Mouse (Mus musculus) lung, embryonic 14.5 days (tissue): ENCODE results near the gene Gpn3. TPM values are rescaled to one million over a fixed set of nuclear protein-coding genes. Genes with fewer than 3 reads are reported as not detected.
A peak's percentile ranks its signal among the peaks of the same experiment; 100 is the strongest.

Experiments used
- ATAC-seq: fragments of 200-750 bp; cut with Nextera tagmentation; 2 replicates; pipeline ENCODE4 v1.8.0; 2017; ENCODE audit warnings: mild to moderate bottlenecking, moderate TSS enrichment, moderate library complexity; ENCODE audit not compliant: insufficient read depth
- DNase-seq: peaks from one replicate; pipeline ENCODE4 v3.0.0-alpha.2; 2015
- H3K27ac ChIP-seq: fragments of 300-500 bp; sonication (generic); 2 replicates; pipeline ENCODE4 v1.5.1; 2014; ENCODE audit warnings: low read depth, mild to moderate bottlenecking, moderate library complexity
- H3K27me3 ChIP-seq: fragments of 300-500 bp; sonication (generic); 2 replicates; pipeline ENCODE4 v1.6.1; 2014; ENCODE audit warnings: low read length, control low read depth; ENCODE audit not compliant: insufficient read depth
- H3K36me3 ChIP-seq: fragments of 300-500 bp; sonication (generic); 2 replicates; pipeline ENCODE4 v1.6.1; 2014; ENCODE audit warnings: control low read depth; ENCODE audit not compliant: insufficient read depth
- H3K4me1 ChIP-seq: fragments of 300-500 bp; sonication (generic); 2 replicates; pipeline ENCODE4 v1.6.1; 2014; ENCODE audit warnings: antibody characterized with exemption, control low read depth; ENCODE audit not compliant: insufficient read depth
- H3K4me2 ChIP-seq: fragments of 300-500 bp; sonication (generic); 2 replicates; pipeline ENCODE4 v1.6.1; 2014; ENCODE audit warnings: mild to moderate bottlenecking
- H3K4me3 ChIP-seq: fragments of 300-500 bp; sonication (generic); 2 replicates; pipeline ENCODE4 v1.5.1; 2014; ENCODE audit warnings: low read depth, low read length
- H3K9ac ChIP-seq: fragments of 300-500 bp; sonication (generic); 2 replicates; pipeline ENCODE4 v1.6.1; 2014
- H3K9me3 ChIP-seq: fragments of 300-500 bp; sonication (generic); 2 replicates; pipeline ENCODE4 v1.6.1; 2016; ENCODE audit warnings: low read depth, low read length, control low read depth
- CTCF ChIP-seq: IDR thresholded peaks from 2 replicates; pipeline ENCODE4 v1.5.1; 2016; ENCODE audit warnings: antibody characterized with exemption, low read depth
- WGBS: fragments of 180-500 bp; shearing (Covaris S2); extraction: QIAGEN DNeasy Blood & Tissue Kit; methylation state at CpG from one replicate; pipeline ENCODE4 v1.1.7; 2014; 5-methylcytosine and 5-hydroxymethylcytosine counted together
- polyA plus RNA-seq: library from polyadenylated mRNA; unstranded; fragments of >200 nt; fragmentation: Nextera tagmentation; extraction: Ambion mirVana; gene quantifications from 2 replicates; pipeline ENCODE4 v1.2.1, GENCODE M21; 2014

Gene Gpn3
- polyA plus RNA-seq, 1 experiment from 2014 or later: 75.5 TPM

GRCm38 (mm10) chr5:122390671-122391070 lies 19.0 kb downstream of the Gpn3 start:
- ATAC-seq (peak; percentile 26; the same call in 1 of the 2 replicates), DNase-seq (no peak)
- Histone ChIP-seq H3K27me3 (no peaks in the 10 kb centered on the region), H3K9me3 (no peaks in the 10 kb centered on the region), H3K36me3 (no peaks in the 10 kb centered on the region), H3K9ac (no peak overlapping the region), H3K27ac (no peak overlapping the region), H3K4me1 (no peaks in the 10 kb centered on the region; the same call in 1 of the 2 replicates), H3K4me3 (no peak overlapping the region), H3K4me2 (no peak overlapping the region)
- no peak for TF ChIP-seq CTCF

- no peaks in the 10 kb centered on the region for H3K9me3 ChIP-seq
- no peaks in the 10 kb centered on the region for H3K36me3 ChIP-seq
- H3K4me2 ChIP-seq: peak overlapping the region; percentile 84; the same call in 1 of the 2 replicates
- DNase-seq (no peak), ATAC-seq (0 out of 2 replicates have a peak, but pooled peaks have one; percentile 12)
- H3K4me3 ChIP-seq: peak overlapping the region; percentile 85
- no peaks in the 10 kb centered on the region for H3K27me3 ChIP-seq
- no peak overlapping the region for H3K27ac ChIP-seq
- no peak for TF ChIP-seq CTCF
- no peaks in the 10 kb centered on the region; the same call in 1 of the 2 replicates for H3K4me1 ChIP-seq
- no peak overlapping the region for H3K9ac ChIP-seq
- 50% methylated on average over 15 of the region's 16 CpGs for WGBS
These were observed 19.6 kb downstream of the Gpn3 start for GRCm38 (mm10) chr5:122391178-122391785.

GRCm38 (mm10) chr5:122391786-122392180 lies 20.1 kb downstream of the Gpn3 start, which contains the start of gene Arpc3:
Gene Arpc3, plus strand, starts transcription at chr5:122391878.
- Histone ChIP-seq H3K9ac (peak within 1 kb of the TSS; percentile 85), H3K4me2 (peak within 1 kb of the TSS; percentile 84), H3K4me3 (peak within 1 kb of the TSS; percentile 85), H3K4me1 (no peaks in the 10 kb centered on the region; the same call in 1 of the 2 replicates), H3K27ac (peak within 1 kb of the TSS; percentile 69; the same call in 1 of the 2 replicates), H3K9me3 (no peaks in the 10 kb centered on the region), H3K27me3 (no peaks in the 10 kb centered on the region), H3K36me3 (peaks cover 4% of the 10 kb centered on the region)
- DNase-seq (peak; percentile 98), ATAC-seq (peak; percentile 83)
- TF ChIP-seq CTCF: peak; percentile 92
- WGBS: 0% methylated on average over 39 of the region's 39 CpGs

- Histone ChIP-seq H3K4me3 (peak overlapping the region; percentile 85), H3K27ac (peak overlapping the region; percentile 69; the same call in 1 of the 2 replicates), H3K9ac (peak overlapping the region; percentile 85), H3K4me1 (no peaks in the 10 kb centered on the region; the same call in 1 of the 2 replicates), H3K27me3 (no peaks in the 10 kb centered on the region), H3K9me3 (no peaks in the 10 kb centered on the region), H3K4me2 (peak overlapping the region; percentile 84), H3K36me3 (peaks cover 11% of the 10 kb centered on the region)
- 12% methylated on average over 19 of the region's 19 CpGs for WGBS
- ATAC-seq: peak; percentile 26; the same call in 1 of the 2 replicates
- TF ChIP-seq CTCF: no peak
- peak; percentile 10 for DNase-seq
These were observed 20.7 kb downstream of the Gpn3 start for GRCm38 (mm10) chr5:122392227-122393004.

GRCm38 (mm10) chr5:122393887-122394286 lies 22.2 kb downstream of the Gpn3 start:
- 51% methylated on average over 2 of the region's 2 CpGs for WGBS
- DNase-seq: peak; percentile 82
- peak; percentile 81 for TF ChIP-seq CTCF
- Histone ChIP-seq H3K4me2 (no peak overlapping the region), H3K27ac (no peak overlapping the region), H3K27me3 (no peaks in the 10 kb centered on the region), H3K9me3 (no peaks in the 10 kb centered on the region), H3K4me1 (no peaks in the 10 kb centered on the region; the same call in 1 of the 2 replicates), H3K36me3 (peaks cover 24% of the 10 kb centered on the region), H3K9ac (no peak overlapping the region), H3K4me3 (no peak overlapping the region)
- ATAC-seq: no peak

- H3K4me2 ChIP-seq: peak overlapping the region; percentile 23; the same call in 1 of the 2 replicates
- TF ChIP-seq CTCF: no peak
- no peak overlapping the region for H3K4me3 ChIP-seq
- DNase-seq (peak; percentile 67), ATAC-seq (no peak)
- no peaks in the 10 kb centered on the region; the same call in 1 of the 2 replicates for H3K4me1 ChIP-seq
- no peak overlapping the region for H3K9ac ChIP-seq
- peaks cover 46% of the 10 kb centered on the region for H3K36me3 ChIP-seq
- no peaks in the 10 kb centered on the region for H3K27me3 ChIP-seq
- peak overlapping the region; percentile 48; the same call in 1 of the 2 replicates for H3K27ac ChIP-seq
- no peaks in the 10 kb centered on the region for H3K9me3 ChIP-seq
- WGBS: 66% methylated on average over 10 of the region's 10 CpGs
These were observed 25.1 kb downstream of the Gpn3 start for GRCm38 (mm10) chr5:122396791-122397190.

GRCm38 (mm10) chr5:122397495-122397894 lies 25.8 kb downstream of the Gpn3 start:
- no peaks in the 10 kb centered on the region for H3K9me3 ChIP-seq
- H3K36me3 ChIP-seq: peaks cover 53% of the 10 kb centered on the region
- H3K4me1 ChIP-seq: no peaks in the 10 kb centered on the region; the same call in 1 of the 2 replicates
- H3K4me3 ChIP-seq: no peak overlapping the region
- TF ChIP-seq CTCF: no peak
- ATAC-seq (no peak), DNase-seq (no peak)
- H3K9ac ChIP-seq: no peak overlapping the region
- no peak overlapping the region for H3K4me2 ChIP-seq
- no peaks in the 10 kb centered on the region for H3K27me3 ChIP-seq
- H3K27ac ChIP-seq: no peak overlapping the region
- 89% methylated on average over 8 of the region's 8 CpGs for WGBS
